Mouse (Mus musculus) testis, adult 2 months (tissue): ENCODE measurements around the gene Esrrb.

Experiments used
- CTCF ChIP-seq: fragments of 200-500 bp; IDR thresholded peaks from 2 replicates; pipeline ENCODE4 v1.5.1; 2012; ENCODE audit warnings: low read depth, mild to moderate bottlenecking, inconsistent platforms, low read length, moderate library complexity; ENCODE audit not compliant: control insufficient read depth, insufficient read depth, insufficient replicate concordance
- POLR2A ChIP-seq: fragments of 200-500 bp; IDR thresholded peaks from 2 replicates; pipeline ENCODE4 v1.6.1; 2012; ENCODE audit warnings: low read depth, mild to moderate bottlenecking, inconsistent platforms, low read length, moderate library complexity; ENCODE audit not compliant: control insufficient read depth

DNA sequence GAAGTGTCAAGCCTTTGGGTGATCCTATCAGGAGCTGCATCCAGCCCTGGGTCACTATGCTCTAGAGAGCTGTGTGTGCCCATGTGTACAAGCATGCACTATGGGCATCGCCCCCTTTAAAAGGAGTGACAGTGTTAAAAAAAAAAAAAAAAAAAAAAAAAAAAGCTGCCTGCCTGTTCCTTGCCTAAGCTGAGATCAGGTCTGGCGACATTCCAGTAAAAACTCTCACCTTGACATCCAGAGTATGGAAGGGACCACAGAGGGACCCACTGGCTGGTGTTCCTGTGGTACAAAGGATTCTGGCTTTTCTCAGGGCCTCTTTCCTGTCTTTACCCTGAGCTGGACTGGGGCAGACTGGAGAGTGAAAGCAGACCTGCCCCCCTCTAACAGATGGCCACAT, 66.7 kb downstream of the Esrrb start:
- TF ChIP-seq POLR2A = no peak
- no peak for TF ChIP-seq CTCF
